Mouse (Mus musculus): ENCODE data around the gene Rap1gap2.

GRCm38 (mm10) chr11:74479715-74480289 lies 130.9 kb downstream of the Rap1gap2 start:
- TF ChIP-seq POLR2A (IDR thresholded peaks at IDR 0.05; ENCODE audit: borderline replicate concordance, control insufficient read depth, low read depth, low read length) (no peak), CTCF (IDR thresholded peaks at IDR 0.05; ENCODE audit: control insufficient read depth, insufficient read depth, low read length) (no peak)
